Mouse (Mus musculus) E14TG2a.4 (cell line): Measurements from ENCODE around the gene Sptb.

Source experiments
- CTCF ChIP-seq: conservative IDR thresholded peaks from 2 replicates; pipeline ENCODE4 v1.5.1; 2014; ENCODE audit warnings: low read length
- NANOG ChIP-seq: IDR thresholded peaks from 2 replicates; pipeline ENCODE4 v1.6.1; 2014; ENCODE audit warnings: borderline replicate concordance, low read length, mixed read lengths
- POU5F1 ChIP-seq: IDR thresholded peaks from 2 replicates; pipeline ENCODE4 v1.6.1; 2014; ENCODE audit warnings: low read length, borderline replicate concordance

GRCm38 (mm10) chr12:76553917-76554316 lies 156.4 kb downstream of the Sptb start:
- TF ChIP-seq CTCF (no peak), NANOG (no peak), POU5F1 (no peak)
